Mouse (Mus musculus) embryonic facial prominence, embryonic 15.5 days (tissue): ENCODE measurements around the gene Wap. TPM values are rescaled to one million over a fixed set of nuclear protein-coding genes. Genes with fewer than 3 reads are reported as not detected.

Experiments used
- polyA plus RNA-seq: library from polyadenylated mRNA; unstranded; fragments of >200 nt; fragmentation: Nextera tagmentation; extraction: Ambion mirVana; gene quantifications from 2 replicates; pipeline ENCODE4 v1.2.1, GENCODE M21; 2015

The Wap gene
- polyA plus RNA-seq, 1 experiment from 2014 or later: not detected

Other genes with a start within 250 kb of the Wap start
- 12.6 and 12.9 TPM in 2 replicates for gene Zmiz2, start 249.6 kb downstream of the Wap start, polyA plus RNA-seq
- 4,428 and 4,532 TPM in 2 replicates for gene Ppia, start 223.2 kb downstream of the Wap start, polyA plus RNA-seq
- 443 and 468 TPM in 2 replicates for gene H2afv, start 194.2 kb downstream of the Wap start, polyA plus RNA-seq
- gene Purb, start 162.7 kb downstream of the Wap start, polyA plus RNA-seq: 28.7 and 32.1 TPM in 2 replicates
- 3.2 and 3.6 TPM in 2 replicates for gene Myo1g, start 117.7 kb downstream of the Wap start, polyA plus RNA-seq
- 88.9 and 93.0 TPM in 2 replicates for gene Ccm2, start 91.8 kb downstream of the Wap start, polyA plus RNA-seq
- gene Nacad, start 32.6 kb downstream of the Wap start, polyA plus RNA-seq: 2.2 and 3.5 TPM in 2 replicates
- gene Tbrg4, start 12.6 kb downstream of the Wap start, polyA plus RNA-seq: 36.0 and 40.4 TPM in 2 replicates
- gene Ramp3, start 19.9 kb upstream of the Wap start, polyA plus RNA-seq: 14.1 and 18.2 TPM in 2 replicates
- gene Gm11983, start 199.0 kb upstream of the Wap start, polyA plus RNA-seq: not detected in 2 replicates